Mouse (Mus musculus) right cerebral cortex, postnatal 14 days (tissue): ENCODE data around the gene Kcnk13.

Experiments used
- DNase-seq: peaks from one replicate; pipeline ENCODE4 v3.0.0; 2022

Gene Kcnk13

GRCm38 (mm10) chr12:100100707-100101030 is 136.4 kb downstream of the Kcnk13 start:
- no peak for DNase-seq

DNA sequence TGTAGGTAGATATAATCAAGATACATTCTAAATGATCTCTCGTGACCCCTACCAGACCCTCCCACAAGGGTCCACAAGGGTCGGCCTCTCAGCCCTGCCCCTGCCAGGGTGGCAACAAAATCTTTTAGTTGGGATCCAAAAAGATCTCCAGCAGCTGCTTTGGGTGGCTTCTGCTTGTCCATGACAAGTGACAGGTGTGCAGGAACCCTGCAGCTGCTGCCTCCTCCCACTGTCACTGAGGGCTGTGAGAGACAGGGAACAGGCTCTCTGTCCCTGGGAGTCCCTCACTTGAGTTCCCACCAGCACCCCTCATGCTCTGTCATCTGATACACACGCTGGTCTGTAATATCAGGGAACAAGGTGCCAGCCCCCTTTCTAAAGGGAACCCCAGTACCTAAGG is 137.4 kb downstream of the Kcnk13 start:
- DNase-seq, result no peak

DNA sequence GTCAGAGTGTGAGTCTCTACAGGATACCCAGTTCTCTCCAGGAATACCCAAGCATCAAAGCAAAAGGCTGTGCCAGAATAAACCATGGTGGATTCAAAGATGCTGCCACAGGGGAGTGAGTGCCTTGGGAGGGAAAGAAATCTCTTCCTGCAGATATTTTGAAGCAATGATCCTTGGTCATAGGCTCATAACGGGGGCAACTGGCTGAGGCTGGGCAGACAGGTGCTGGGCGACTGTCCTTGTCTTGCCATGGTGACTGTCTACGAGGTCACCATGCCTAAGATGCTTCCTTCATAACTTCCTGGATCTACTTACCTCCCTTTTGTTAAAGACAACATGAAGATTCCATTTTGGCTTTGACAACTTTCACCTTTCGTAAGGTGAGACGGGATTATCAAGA is 140.2 kb downstream of the Kcnk13 start:
- DNase-seq, result no peak

- peak; percentile 87 for DNase-seq
These were observed 142.1 kb downstream of the Kcnk13 start for GRCm38 (mm10) chr12:100106275-100106895.

DNA sequence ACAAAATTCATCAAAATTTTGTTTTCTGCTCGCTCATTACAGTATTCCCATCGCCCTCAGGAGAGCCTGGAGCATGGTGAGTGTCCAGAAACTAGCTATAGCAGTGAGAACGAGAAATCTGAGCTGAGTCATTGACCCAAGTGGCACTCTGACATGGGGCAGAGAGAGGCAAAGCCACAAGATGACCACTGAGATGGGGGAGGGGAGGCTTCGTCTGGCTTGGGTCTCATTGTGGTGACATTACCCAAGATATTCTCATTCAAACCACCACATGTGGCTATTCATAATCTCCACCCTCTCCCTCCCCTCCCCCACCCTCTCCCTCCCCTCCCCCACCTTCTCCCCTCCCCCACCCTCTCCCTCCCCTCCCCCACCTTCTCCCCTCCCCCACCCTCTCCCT is 143.1 kb downstream of the Kcnk13 start:
- no peak for DNase-seq

- DNase-seq, result peak; percentile 78
These were observed 145.8 kb downstream of the Kcnk13 start, which contains the start of gene Psmc1 for GRCm38 (mm10) chr12:100109986-100110696. TSS of gene Psmc1 (plus strand) at chr12:100110154.
